Mouse (Mus musculus): Measurements from ENCODE around the gene Zcchc7.
A peak's percentile ranks its signal among the peaks of the same experiment; 100 is the strongest.

Zcchc7 gene

DNA sequence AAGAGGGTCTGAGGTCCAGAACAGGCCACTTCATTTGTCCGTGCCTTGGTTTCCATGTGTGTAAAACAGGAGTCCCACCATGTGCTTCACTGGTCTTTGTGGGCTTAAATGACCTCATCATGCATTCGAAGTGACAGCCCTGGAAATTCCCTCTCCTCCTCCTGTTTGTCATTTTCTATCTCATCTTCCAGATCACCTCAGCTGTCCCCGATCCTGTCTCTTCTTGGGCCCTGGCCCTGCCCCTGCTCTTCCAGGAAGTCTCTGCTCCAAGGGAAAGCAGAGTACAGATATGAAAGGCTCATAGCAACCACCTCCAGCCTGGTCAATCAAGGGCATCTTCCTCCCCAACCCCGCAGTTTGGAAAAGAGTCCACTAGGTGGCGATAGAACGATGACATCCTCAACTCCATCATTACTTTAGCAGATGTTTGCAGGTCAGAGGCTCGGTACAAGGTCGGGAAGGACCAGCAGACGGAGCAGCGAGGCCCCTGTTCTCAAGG is 215.0 kb downstream of the Zcchc7 start:
- DNase-seq, result peak; percentile 66

DNA sequence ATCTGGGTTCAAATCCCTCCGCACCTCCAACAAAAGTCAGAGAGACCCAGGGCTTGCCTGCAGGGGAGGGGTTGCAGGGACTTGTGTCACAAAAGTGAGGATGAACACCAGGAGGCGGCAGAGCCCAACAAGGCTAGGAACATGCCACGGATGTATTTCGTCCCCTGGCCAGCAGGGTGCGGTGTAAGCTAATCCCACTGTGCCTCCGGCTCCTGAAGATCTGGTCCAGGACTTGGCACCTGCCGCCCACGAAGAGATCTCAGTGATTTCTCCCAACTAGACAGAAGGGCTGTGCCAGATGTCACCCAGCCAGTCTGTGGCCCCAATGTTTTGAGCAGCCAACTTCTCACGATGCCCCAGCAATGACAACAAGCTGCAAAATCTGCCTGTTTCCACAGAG is 217.8 kb downstream of the Zcchc7 start:
- DNase-seq, result peak; percentile 95

DNA sequence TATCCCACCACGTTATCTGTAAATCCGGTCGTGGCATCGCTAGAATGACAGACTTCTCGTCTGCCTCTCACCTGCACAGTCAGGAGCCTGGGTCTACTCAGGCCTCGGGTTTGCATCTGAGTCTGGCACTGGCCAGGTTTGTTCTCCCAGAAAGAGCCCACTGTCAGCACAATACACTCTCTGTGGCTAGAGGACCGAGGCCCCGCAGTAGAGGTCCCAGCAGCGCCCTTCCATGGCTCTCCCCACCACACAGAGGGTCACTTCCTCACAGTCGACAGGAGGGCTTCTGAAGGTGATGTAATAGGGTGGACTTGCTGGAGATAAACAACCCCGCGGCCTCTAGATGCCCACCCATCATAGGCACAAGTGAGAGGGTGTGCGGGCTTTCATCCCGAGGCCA is 218.2 kb downstream of the Zcchc7 start:
- no peak for DNase-seq

DNA sequence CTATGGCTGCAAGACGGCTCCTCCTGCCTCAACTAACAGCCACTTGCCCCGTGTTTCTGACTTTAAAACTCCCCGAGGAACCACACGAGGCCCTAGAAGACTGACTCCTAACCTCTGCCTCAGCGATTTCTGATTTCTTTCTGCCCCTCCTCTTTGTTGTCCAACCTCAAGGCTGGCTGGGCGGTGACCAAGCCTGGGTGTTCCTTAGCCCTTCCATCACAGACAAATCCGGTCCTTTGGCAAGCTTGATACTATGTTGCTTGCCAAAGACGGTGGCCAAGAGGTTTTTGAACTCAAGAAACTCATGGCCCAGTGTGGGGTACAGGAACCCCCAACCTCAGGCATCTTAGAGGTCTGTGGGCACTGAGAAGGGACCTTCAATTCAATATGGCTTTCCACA is 218.7 kb downstream of the Zcchc7 start:
- DNase-seq, result peak; percentile 24

DNA sequence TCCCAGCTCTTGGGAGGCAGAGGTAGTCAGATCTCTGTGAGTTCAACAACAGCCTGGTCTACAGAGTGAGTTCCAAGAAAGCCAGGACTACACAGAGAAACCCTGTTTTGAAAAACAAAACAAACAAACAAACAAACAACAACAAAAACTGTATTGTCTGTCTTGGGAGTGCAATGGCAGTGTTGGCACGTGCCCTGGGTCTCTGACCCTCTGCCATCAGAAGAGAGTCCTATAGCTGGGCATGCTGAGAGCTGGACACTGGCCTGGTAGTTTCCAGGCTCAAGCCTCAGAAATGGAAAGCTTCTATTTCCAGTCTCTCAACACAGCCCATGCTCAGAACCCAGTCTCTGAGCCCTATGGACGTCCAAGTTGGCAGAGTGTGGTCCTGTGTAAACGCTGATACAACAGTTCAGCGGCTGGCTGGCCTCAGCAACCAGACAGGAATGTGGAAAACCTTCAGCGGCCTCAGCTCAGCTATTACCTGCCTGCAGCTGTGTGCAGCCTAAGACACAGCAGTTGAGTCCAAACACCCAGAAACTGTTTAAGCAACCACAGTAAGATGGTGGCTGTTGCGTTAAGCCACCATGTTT is 220.4 kb downstream of the Zcchc7 start:
- DNase-seq, result no peak

DNA sequence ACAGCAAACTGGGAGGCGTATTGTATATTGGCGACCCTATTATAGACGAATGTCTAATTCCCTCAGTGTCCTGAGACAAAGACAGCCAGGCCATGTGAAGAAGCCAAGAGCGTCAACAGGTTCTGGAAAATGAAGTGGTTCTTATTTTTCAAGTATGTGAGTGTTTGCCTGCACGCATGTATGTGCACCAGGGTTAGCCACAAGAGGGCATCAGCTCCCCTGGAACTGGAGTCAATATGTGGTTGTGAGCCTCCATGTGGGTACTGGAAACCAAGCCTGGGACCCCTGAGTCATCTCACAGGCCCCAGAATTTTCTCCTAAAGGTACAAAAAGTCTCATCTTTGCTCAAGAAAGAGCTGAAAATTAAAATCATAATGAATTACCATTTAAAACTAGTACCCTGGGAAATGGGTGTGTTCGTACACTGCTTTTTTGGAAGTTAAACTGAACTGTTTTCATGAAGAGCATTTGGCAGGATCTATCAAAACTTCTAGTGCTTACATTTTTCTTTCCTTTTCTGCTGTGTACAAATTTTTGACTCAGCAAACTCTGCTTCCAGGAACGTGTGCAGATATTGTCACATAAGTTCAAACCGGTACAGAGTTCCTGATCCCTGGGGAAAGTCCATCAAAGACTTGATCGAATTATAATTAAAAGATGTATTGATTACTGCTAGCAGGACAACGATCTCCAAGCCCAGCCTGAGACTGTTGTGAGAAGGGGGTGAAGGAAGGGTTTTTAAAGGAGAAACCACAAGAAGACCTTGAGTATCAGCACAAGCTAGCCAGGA is 221.4 kb downstream of the Zcchc7 start:
- no peak for DNase-seq

DNA sequence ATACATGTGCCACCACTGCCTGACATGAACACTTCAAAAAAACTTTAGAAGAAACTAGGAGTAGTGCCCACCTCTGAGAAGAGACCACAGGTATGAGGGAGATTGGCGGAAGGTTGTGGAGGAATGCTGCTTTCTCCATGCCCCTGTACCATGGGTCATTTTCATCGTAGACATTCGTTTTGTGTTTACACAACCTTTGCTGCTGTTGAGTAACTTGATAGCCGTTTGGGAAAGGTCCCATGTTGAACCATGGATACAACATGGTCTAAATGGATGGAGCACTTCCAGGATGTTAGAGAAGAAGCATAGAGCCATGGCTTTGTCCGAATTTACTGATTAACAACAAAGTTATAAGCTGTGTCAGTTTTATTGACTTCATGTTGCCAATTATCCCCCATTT is 222.5 kb downstream of the Zcchc7 start:
- no peak for DNase-seq

DNA sequence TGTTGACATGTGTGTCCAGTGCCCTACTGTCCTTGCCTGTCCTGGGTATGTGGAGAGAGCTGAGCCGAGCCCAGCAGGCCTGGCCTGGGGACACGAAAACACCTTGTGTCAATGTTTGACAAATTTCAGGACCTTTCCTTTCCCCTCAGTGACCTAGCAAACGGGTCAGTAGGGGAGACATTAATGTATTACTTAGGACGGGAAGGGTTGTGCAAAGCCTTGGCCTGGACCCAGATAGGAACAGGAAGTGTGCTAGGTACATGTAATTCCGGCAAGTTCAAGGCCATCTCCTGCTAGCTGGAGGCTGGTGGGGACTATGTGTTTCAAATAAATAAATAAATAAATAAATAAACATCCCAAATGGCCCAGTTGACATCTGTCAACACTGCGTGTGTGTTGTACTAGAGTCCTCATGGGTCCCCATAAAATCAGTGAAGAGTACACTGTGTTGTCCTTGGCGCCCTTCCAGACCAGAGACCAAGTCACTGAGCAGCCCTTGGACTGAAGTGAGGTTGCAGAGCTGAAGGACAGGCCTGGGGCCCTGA is 224.2 kb downstream of the Zcchc7 start:
- no peak for DNase-seq

DNA sequence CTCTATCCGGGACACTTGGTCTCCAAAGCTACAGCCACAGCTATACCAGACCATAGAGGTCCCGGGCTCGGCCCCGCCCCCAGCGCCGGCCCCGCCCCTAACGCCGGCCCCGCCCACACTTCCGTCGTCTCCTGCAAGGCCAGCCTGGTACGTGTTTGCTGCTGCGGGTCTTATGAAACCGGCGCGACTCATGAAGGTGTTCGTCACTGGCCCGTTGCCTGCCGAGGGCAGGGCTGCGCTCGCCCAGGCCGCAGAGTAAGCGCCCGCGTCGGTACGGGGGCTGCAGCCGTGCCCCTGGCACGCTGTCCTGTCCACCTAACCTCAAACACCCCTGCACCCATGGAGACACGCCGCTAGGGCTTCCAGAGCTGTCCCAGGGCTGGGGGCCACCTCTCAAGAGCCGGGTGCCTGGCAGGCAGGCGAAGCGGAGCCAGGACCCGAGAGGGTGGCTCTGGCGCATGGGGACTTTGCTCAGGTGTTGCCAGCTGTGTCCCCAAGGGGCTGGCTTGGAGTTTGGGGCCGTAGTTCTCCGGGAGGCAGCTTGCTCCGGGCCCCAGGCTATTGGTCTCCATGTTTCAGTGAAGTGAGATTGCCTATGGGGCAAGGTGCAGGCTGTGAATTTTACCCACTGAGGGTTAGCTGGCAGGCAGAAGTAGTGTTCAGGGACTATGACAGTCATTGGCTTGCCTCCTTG is 225.8 kb downstream of the Zcchc7 start, which contains the start of gene Grhpr:
Grhpr (plus strand) TSS at position 116 of the 694 bp plus-strand sequence.
- peak; percentile 84 for DNase-seq
